Mouse (Mus musculus) B cell, adult 67 days (primary cell): ENCODE data around the gene Plin1. TPM values are rescaled to one million over a fixed set of nuclear protein-coding genes. Genes with fewer than 3 reads are reported as not detected.

Experiments used
- total RNA-seq, 2 experiments: library from RNA; stranded (reverse); gene quantifications; 4 replicates each; pipeline ENCODE4 v1.2.4; 2023

Gene Plin1
- not detected for total RNA-seq

DNA sequence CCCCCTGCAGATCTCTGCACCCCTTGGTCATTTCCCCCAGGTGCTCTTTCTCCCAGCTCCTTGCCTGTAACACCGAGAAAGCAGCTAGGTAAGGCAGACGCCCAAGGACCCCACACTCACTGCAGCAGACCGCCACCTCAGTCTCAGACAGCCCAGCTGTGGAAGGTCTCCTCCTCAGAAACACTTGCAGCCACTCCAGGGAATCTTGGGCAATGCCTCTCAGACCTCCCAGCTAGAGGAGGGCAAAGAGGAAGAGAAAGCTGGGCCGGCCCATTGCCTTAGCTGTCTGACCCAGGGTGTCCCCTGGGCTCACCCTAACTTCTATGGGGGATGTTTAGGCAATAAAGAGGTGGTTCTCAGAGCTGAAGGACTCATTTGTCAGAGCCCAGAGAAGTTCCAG lies at the start of gene Plin1:
Gene Plin1 (minus strand): TSS at position 282 of the 400 bp plus-strand sequence.

GRCm38 (mm10) chr7:79742659-79743536 lies 10.2 kb upstream of the Plin1 start, which contains the start of the genes Pex11a and Wdr93:
Gene Pex11a (minus strand): TSS chr7:79743131.
Gene Wdr93 (plus strand): TSS chr7:79743163.

DNA sequence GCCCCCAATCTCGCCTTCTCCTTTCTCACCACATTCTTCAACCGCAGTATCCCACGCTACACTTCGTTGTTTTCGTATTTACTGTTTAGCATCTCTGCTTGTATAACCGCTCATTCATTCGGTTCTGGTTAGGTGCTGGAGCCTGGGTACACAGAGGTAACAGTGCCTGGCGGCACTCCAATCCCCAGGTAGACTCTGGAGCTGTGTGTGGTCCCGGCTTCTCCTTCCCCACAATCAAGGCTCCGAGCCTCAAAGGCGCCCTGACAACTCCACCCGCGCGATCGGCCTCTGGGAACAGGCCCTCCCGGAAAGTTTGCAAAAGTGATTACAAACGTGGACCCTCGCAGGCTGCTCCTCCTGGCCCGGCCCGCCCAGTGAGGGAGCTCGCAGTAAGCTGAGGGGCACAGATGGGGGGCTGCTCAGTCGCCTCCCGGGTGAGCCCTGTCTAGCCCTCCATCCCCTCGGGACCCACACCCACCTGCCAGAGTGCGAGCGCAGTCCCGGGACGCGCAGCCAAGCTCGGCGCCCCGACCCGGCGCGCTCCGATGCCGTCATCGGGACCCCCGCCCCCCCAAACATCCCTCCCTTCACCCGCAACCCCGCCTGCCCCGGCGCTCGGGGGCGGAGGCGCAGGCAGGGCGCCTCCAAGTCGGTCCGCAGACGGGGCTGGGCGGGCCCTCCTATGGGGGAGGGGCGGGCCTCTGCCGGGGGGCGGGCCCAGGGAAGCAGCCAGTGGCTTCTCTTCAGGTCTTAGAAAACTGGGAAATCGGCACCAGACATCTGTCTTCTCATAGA lies 17.3 kb downstream of the Plin1 start, which contains the start of gene Kif7:
Gene Kif7 (minus strand): TSS at position 534 of the 795 bp plus-strand sequence.

Other genes starting within 250 kb of the Plin1 start
- not detected for gene Rhcg, start 115.2 kb downstream of the Plin1 start, total RNA-seq
- 1 to 10 TPM; 2.7 to 4.1 TPM for gene Ticrr, start 72.7 kb downstream of the Plin1 start, total RNA-seq
- under 1 TPM in 1 of 2 experiments, not detected in 1; 0.23 TPM for gene Kif7, start 17.2 kb downstream of the Plin1 start, total RNA-seq
- gene Pex11a, start 10.2 kb upstream of the Plin1 start, total RNA-seq = under 1 TPM; 0.38 to 0.42 TPM
- gene Wdr93, start 10.3 kb upstream of the Plin1 start, total RNA-seq = not detected
- not detected for gene Mesp1, start 60.9 kb upstream of the Plin1 start, total RNA-seq
- under 1 TPM in 1 of 2 experiments, not detected in 1; 0.26 TPM for gene Mesp2, start 77.8 kb upstream of the Plin1 start, total RNA-seq
- under 1 TPM in 1 of 2 experiments, not detected in 1; 0.52 TPM for gene Anpep, start 128.2 kb upstream of the Plin1 start, total RNA-seq
- 10 to 100 TPM; 17.2 to 18.5 TPM for gene Ap3s2, start 187.7 kb upstream of the Plin1 start, total RNA-seq
- gene Arpin, start 202.5 kb upstream of the Plin1 start, total RNA-seq = not detected